Mouse (Mus musculus) C2C12 (cell line): ENCODE results near the gene Mpi. TPM values are rescaled to one million over a fixed set of nuclear protein-coding genes. Genes with fewer than 3 reads are reported as not detected.

Source experiments
- H3K27me3 ChIP-seq: one replicate; pipeline ENCODE4 v1.6.1; 2011; ENCODE audit not compliant: control insufficient read depth, insufficient read depth, insufficient read length
- H3K36me3 ChIP-seq: one replicate; pipeline ENCODE4 v1.6.1; 2011; ENCODE audit not compliant: control insufficient read depth, insufficient read depth
- H3K4me3 ChIP-seq: one replicate; pipeline ENCODE4 v1.5.1; 2011; ENCODE audit warnings: mild to moderate bottlenecking, control low read depth; ENCODE audit not compliant: poor library complexity, insufficient read depth, severe bottlenecking
- H3K79me2 ChIP-seq: one replicate; pipeline ENCODE4 v1.6.1; 2011; ENCODE audit not compliant: control insufficient read depth, insufficient read depth
- H3K79me3 ChIP-seq: one replicate; pipeline ENCODE4 v1.6.1; 2011; ENCODE audit warnings: low read depth, control low read depth
- H3ac ChIP-seq: one replicate; pipeline ENCODE3; 2011; ENCODE audit warnings: low read depth; ENCODE audit not compliant: control insufficient read depth, insufficient read length
- CEBPB ChIP-seq: IDR thresholded peaks from one replicate; pipeline ENCODE4 v1.6.1; 2011; ENCODE audit warnings: low read depth, mild to moderate bottlenecking, control low read depth, moderate library complexity
- CTCF ChIP-seq: IDR thresholded peaks from one replicate; pipeline ENCODE4 v1.5.1; 2011; ENCODE audit not compliant: control insufficient read depth, insufficient read depth, insufficient read length
- FOSL1 ChIP-seq: IDR thresholded peaks from one replicate; pipeline ENCODE4 v1.8.0; 2011; ENCODE audit warnings: mild to moderate bottlenecking, low read length; ENCODE audit not compliant: poor library complexity, insufficient read depth, severe bottlenecking
- MAX ChIP-seq: IDR thresholded peaks from one replicate; pipeline ENCODE4 v1.6.1; 2011; ENCODE audit warnings: mild to moderate bottlenecking, control low read depth
- MYOD1 ChIP-seq: IDR thresholded peaks from one replicate; pipeline ENCODE4 v1.6.1; 2011; ENCODE audit warnings: low read depth; ENCODE audit not compliant: control insufficient read depth, insufficient read length
- MYOG ChIP-seq: IDR thresholded peaks from one replicate; pipeline ENCODE4 v1.6.1; 2011; ENCODE audit not compliant: control insufficient read depth, insufficient read length; ENCODE audit errors: extremely low read depth
- USF1 ChIP-seq: IDR thresholded peaks from one replicate; pipeline ENCODE4 v1.6.1; 2011; ENCODE audit warnings: low read depth, mild to moderate bottlenecking, control low read depth, moderate library complexity
- long read RNA-seq, 2 experiments: library from polyadenylated mRNA; unstranded; transcript quantifications; one replicate each; pipeline ENCODE4 v2.0.0; 2019 to 2020
- polyA plus RNA-seq: library from polyadenylated mRNA; unstranded; fragments of >200 nt; fragmentation: generic; extraction: Trizol; gene quantifications from one replicate; pipeline ENCODE4 v1.2.1, GENCODE M21; 2012; ENCODE audit warnings: missing spikeins

Mpi gene
- 35.7 TPM for polyA plus RNA-seq
- long read RNA-seq, experiment 1, transcript Mpi-201 (8 exons, 1,780 nt): major isoform, 23 of 31 reads
- long read RNA-seq, experiment 1, partial matches to known transcripts: 4 of 31 reads
- long read RNA-seq, experiment 1, other reads (novel, unspliced or antisense): 4 of 31 reads
- long read RNA-seq, experiment 2, transcript Mpi-201 (8 exons, 1,780 nt): major isoform, 137 of 158 reads
- long read RNA-seq, experiment 2, partial matches to known transcripts: 4 of 158 reads
- long read RNA-seq, experiment 2, other reads (novel, unspliced or antisense): 17 of 158 reads

DNA sequence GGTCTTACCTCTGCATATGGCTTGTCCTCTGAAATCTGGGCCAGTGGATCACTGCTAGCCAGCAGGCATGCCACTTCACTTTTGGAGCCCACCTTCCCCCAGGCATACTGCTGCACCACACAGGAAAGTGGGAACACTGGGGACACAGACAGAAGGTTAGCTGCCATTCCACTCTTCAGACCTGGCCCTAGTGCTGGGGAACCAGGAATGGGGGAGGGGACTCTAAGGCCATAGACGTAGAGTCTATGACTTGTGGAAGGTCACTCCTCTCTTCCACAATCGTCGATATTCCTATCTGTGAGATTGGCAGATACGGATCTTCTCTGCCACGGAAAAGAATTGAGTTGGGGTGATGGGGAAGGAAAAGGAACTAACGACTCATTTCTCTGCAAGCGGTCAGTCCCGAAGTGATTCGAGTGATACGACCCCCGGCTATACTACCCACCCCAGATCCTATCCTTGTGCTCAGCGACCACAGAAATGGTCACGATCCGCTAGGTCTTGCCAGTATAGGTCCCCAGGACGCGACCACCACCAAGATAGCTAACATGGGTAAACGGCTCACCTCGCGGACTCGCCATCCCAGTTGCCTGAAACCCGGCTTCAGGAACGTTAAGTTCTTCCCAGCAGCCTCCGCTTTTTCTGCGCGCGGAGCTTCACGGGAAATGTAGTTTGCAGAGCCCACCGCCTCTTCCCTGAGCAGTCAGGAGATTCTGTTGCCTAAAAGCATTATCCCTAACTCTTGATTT is at the start of gene Mpi:
Gene Mpi (minus strand): TSS at position 625 of the 749 bp plus-strand sequence.
- Histone ChIP-seq H3K27me3 (no peaks in the 10 kb centered on the region), H3ac (peak within 1 kb of the TSS; percentile 97), H3K79me2 (peaks cover 10% of the 10 kb centered on the region), H3K4me3 (peak within 1 kb of the TSS; percentile 55), H3K79me3 (peaks cover 6% of the 10 kb centered on the region), H3K36me3 (peaks cover 15% of the 10 kb centered on the region)
- TF ChIP-seq MYOG: no peak
- no peak for TF ChIP-seq FOSL1

- peaks cover 8% of the 10 kb centered on the region for H3K79me2 ChIP-seq
- no peaks in the 10 kb centered on the region for H3K27me3 ChIP-seq
- H3ac ChIP-seq: no peak overlapping the region
- peaks cover 3% of the 10 kb centered on the region for H3K36me3 ChIP-seq
- H3K4me3 ChIP-seq: no peak overlapping the region
- H3K79me3 ChIP-seq: no peaks in the 10 kb centered on the region
- TF ChIP-seq CTCF: no peak
- no peak for TF ChIP-seq FOSL1
- TF ChIP-seq MAX: no peak
- no peak for TF ChIP-seq CEBPB
- no peak for TF ChIP-seq MYOD1
- TF ChIP-seq USF1: peak; percentile 70
These were observed 49.5 kb upstream of the Mpi start for GRCm38 (mm10) chr9:57602098-57602497.

DNA sequence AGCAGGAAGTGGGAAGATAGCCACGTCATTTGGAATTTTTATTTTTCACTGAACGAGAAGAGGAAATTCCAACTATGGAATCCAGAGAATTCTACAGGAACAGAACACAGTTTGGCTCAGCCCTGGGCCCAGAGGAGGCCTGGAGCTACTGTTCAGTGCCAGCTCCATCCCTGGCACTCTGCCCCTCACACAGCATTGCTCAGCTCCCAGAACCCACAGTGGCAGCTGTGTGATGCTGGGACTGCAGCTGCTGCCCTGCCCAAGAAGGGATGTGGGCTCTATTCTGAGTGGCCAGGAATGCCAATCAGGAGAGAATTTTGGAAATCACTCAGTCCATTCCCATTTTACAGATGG is 48.8 kb upstream of the Mpi start:
- H3K79me3 ChIP-seq: no peaks in the 10 kb centered on the region
- H3ac ChIP-seq: no peak overlapping the region
- H3K36me3 ChIP-seq: peaks cover 7% of the 10 kb centered on the region
- TF ChIP-seq MAX: no peak
- TF ChIP-seq MYOD1: peak; percentile 96
- peaks cover 8% of the 10 kb centered on the region for H3K79me2 ChIP-seq
- no peak overlapping the region for H3K4me3 ChIP-seq
- H3K27me3 ChIP-seq: no peaks in the 10 kb centered on the region

DNA sequence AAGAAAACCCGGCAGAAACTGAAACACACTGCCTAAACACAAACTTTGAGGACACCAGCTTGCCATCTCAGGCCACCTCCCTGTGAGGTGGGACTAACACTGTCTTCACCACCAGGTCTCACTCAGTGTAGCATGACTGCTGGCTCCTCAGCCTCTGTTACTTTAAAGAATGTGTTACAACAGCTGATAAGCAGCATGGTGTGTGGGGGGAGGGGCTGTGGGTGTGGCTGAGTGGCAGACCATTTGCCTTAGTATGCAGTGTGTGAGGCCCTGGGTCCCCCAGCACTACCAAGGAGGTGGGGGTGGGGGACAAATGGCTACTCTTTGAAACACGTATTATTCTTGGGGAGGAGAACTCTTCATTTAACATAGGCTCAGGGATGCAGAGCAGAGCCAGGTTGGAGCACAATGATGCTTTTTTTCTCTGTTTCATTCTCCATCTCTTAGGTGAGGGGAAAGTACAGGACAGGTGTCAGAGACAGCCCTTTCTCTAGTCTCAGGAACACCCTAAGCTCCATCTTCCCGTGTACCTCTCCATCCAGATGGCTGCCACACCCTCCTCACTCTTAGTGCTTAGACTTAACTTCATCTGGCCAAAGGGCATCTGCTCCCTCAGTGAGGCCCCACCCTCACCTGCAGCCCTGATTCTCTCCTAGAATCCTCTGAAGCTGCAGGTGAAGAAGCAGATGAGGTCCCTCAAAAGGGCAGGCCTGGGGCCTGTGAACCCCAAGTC is 48.2 kb upstream of the Mpi start:
- no peaks in the 10 kb centered on the region for H3K79me3 ChIP-seq
- TF ChIP-seq CTCF: no peak
- TF ChIP-seq MYOD1: peak; percentile 27
- H3K27me3 ChIP-seq: no peaks in the 10 kb centered on the region
- H3ac ChIP-seq: no peak overlapping the region
- H3K79me2 ChIP-seq: peaks cover 8% of the 10 kb centered on the region
- no peak overlapping the region for H3K4me3 ChIP-seq
- peaks cover 10% of the 10 kb centered on the region for H3K36me3 ChIP-seq

GRCm38 (mm10) chr9:57598851-57599563 is 46.4 kb upstream of the Mpi start:
- H3K27me3 ChIP-seq: no peaks in the 10 kb centered on the region
- H3K36me3 ChIP-seq: peaks cover 19% of the 10 kb centered on the region
- TF ChIP-seq MAX (no peak), FOSL1 (no peak), USF1 (no peak), MYOG (no peak), MYOD1 (no peak), CTCF (no peak), CEBPB (no peak)
- H3K79me3 ChIP-seq: no peaks in the 10 kb centered on the region
- H3K4me3 ChIP-seq: no peak overlapping the region
- no peak overlapping the region for H3ac ChIP-seq
- H3K79me2 ChIP-seq: peaks cover 8% of the 10 kb centered on the region
